Mouse (Mus musculus) embryo, embryonic 10.5 days (tissue): Measurements from ENCODE around the gene Chmp4b.

Experiments
- DNase-seq: peaks from one replicate; pipeline ENCODE4 v3.0.0-alpha.2; 2015; ENCODE audit warnings: low spot score

Gene Chmp4b

GRCm38 (mm10) chr2:154651363-154651762 is at the start of gene Chmp4b:
Gene Chmp4b, plus strand, starts transcription at chr2:154651705.
- DNase-seq, result peak; percentile 28

- DNase-seq, result peak; percentile 21
Measured at GRCm38 (mm10) chr2:154603007-154603637, 48.4 kb upstream of the Chmp4b start.

- DNase-seq, result peak; percentile 99
Measured at GRCm38 (mm10) chr2:154603638-154604153, 47.8 kb upstream of the Chmp4b start, which contains the start of gene Pxmp4. Gene Pxmp4, minus strand, starts transcription at chr2:154603708.

GRCm38 (mm10) chr2:154604156-154604555 is 47.3 kb upstream of the Chmp4b start:
- DNase-seq, result no peak

GRCm38 (mm10) chr2:154606965-154607364 is 44.5 kb upstream of the Chmp4b start:
- no peak for DNase-seq

GRCm38 (mm10) chr2:154609050-154609767 is 42.3 kb upstream of the Chmp4b start:
- no peak for DNase-seq

GRCm38 (mm10) chr2:154613118-154614115 is 38.1 kb upstream of the Chmp4b start, which contains the start of the genes Zfp341 and 4930519P11Rik:
Gene Zfp341, plus strand, starts transcription at chr2:154613297.
Gene 4930519P11Rik, minus strand, starts transcription at chr2:154613437.
- peak; percentile 93 for DNase-seq

GRCm38 (mm10) chr2:154614841-154615576 is 36.5 kb upstream of the Chmp4b start:
- DNase-seq, result no peak

GRCm38 (mm10) chr2:154615674-154616073 is 35.8 kb upstream of the Chmp4b start:
- no peak for DNase-seq

GRCm38 (mm10) chr2:154617061-154617460 is 34.4 kb upstream of the Chmp4b start:
- DNase-seq, result no peak

- DNase-seq, result no peak
Measured at GRCm38 (mm10) chr2:154621684-154622083, 29.8 kb upstream of the Chmp4b start.

GRCm38 (mm10) chr2:154624137-154624536 is 27.4 kb upstream of the Chmp4b start:
- DNase-seq, result no peak

- DNase-seq, result no peak
Measured at GRCm38 (mm10) chr2:154630531-154630930, 21.0 kb upstream of the Chmp4b start.

- no peak for DNase-seq
Measured at GRCm38 (mm10) chr2:154632203-154632780, 19.2 kb upstream of the Chmp4b start.

- DNase-seq, result no peak
Measured at GRCm38 (mm10) chr2:154633039-154633742, 18.3 kb upstream of the Chmp4b start.

GRCm38 (mm10) chr2:154633876-154634644 is 17.4 kb upstream of the Chmp4b start:
- no peak for DNase-seq

GRCm38 (mm10) chr2:154635826-154636225 is 15.7 kb upstream of the Chmp4b start:
- no peak for DNase-seq

- DNase-seq, result no peak
Measured at GRCm38 (mm10) chr2:154638521-154638920, 13.0 kb upstream of the Chmp4b start.

GRCm38 (mm10) chr2:154639115-154639514 is 12.4 kb upstream of the Chmp4b start:
- DNase-seq, result no peak
